Mouse (Mus musculus): ENCODE measurements at regions not wholly inside any gene's neighbourhood (a gene's known extent, or its start where the extent isn't known, plus 50 kb on each side); places are given as distances from the start of the nearest gene placed in this dataset.
"Not testable (repeated sequence)": the region's sequence is repeated elsewhere in the genome, so short reads cannot be mapped to it uniquely, and the experiment has no call there.

GRCm38 (mm10) chr11:23079936-23080794, 72.8 kb downstream of the Fam161a start:
- no peak for DNase-seq (ENCODE audit: low spot score in 2 of 2)

- no peak for DNase-seq (ENCODE audit: low spot score in 2 of 2)
These were observed 74.3 kb downstream of the Fam161a start for GRCm38 (mm10) chr11:23081616-23082015.

GRCm38 (mm10) chr11:23083811-23084210, 76.5 kb downstream of the Fam161a start:
- DNase-seq (ENCODE audit: low spot score in 2 of 2): not testable (repeated sequence)

GRCm38 (mm10) chr11:23095287-23095686, 88.0 kb downstream of the Fam161a start:
- DNase-seq (ENCODE audit: low spot score in 2 of 2): no peak

- DNase-seq (ENCODE audit: low spot score in 2 of 2): not testable (repeated sequence)
These were observed 88.4 kb downstream of the Fam161a start for GRCm38 (mm10) chr11:23095723-23096122.

- no peak for DNase-seq (ENCODE audit: low spot score in 2 of 2)
These were observed 89.3 kb downstream of the Fam161a start for GRCm38 (mm10) chr11:23096451-23097222.

GRCm38 (mm10) chr11:23097223-23097490, 89.8 kb downstream of the Fam161a start:
- no peak for DNase-seq (ENCODE audit: low spot score in 2 of 2)

GRCm38 (mm10) chr11:23114636-23115035, 107.3 kb downstream of the Fam161a start:
- no peak for DNase-seq (ENCODE audit: low spot score in 2 of 2)

- no peak for DNase-seq (ENCODE audit: low spot score in 2 of 2)
These were observed 113.3 kb downstream of the Fam161a start for GRCm38 (mm10) chr11:23120533-23121210.

GRCm38 (mm10) chr11:23124198-23124951, 117.0 kb downstream of the Fam161a start:
- DNase-seq (ENCODE audit: low spot score in 2 of 2): peak in 1 of 2 experiments; percentile 12

GRCm38 (mm10) chr11:23131122-23131521, 123.8 kb downstream of the Fam161a start:
- DNase-seq (ENCODE audit: low spot score in 2 of 2): no peak

- DNase-seq (ENCODE audit: low spot score in 2 of 2): no peak
These were observed 124.2 kb upstream of the Xpo1 start for GRCm38 (mm10) chr11:23131632-23132031.

GRCm38 (mm10) chr11:23140429-23141099, 115.3 kb upstream of the Xpo1 start:
- DNase-seq (ENCODE audit: low spot score in 2 of 2): no peak

GRCm38 (mm10) chr11:23141100-23141837, 114.6 kb upstream of the Xpo1 start:
- no peak for DNase-seq (ENCODE audit: low spot score in 2 of 2)

GRCm38 (mm10) chr11:23148048-23148596, 107.7 kb upstream of the Xpo1 start:
- no peak for DNase-seq (ENCODE audit: low spot score in 2 of 2)

GRCm38 (mm10) chr11:23149556-23150244, 106.1 kb upstream of the Xpo1 start:
- DNase-seq (ENCODE audit: low spot score in 2 of 2): no peak

GRCm38 (mm10) chr11:23154851-23155250, 101.0 kb upstream of the Xpo1 start:
- DNase-seq (ENCODE audit: low spot score in 2 of 2): no peak

GRCm38 (mm10) chr11:23168546-23169218, 87.2 kb upstream of the Xpo1 start:
- DNase-seq (ENCODE audit: low spot score in 2 of 2): no peak
